ENCODE assay signal across 9 mouse cellular contexts in genomic region chr5:65505786-65506185, GRCm38 (mm10). TPM values are rescaled to one million over a fixed set of nuclear protein-coding genes. Genes with fewer than 3 reads are reported as not detected.
DNase-seq lines count a peak whose midpoint lies in the region; ATAC-seq and TF ChIP-seq lines count a peak whose summit lies in the region.
"Had no signal": no experiment of that assay in that cellular context is flagged by ENCODE, and none has a peak within 500 bp of the region (broad histone marks: within the 10 kb centered on the region; RNA-seq: fewer than 3 reads in every experiment).

No protein-coding gene starts in this region.

- WGBS in heart, embryonic 12.5 days, result 12% methylated on average over 8 of the region's 8 CpGs
- WGBS in heart, adult 2 months, result 13% methylated on average over 8 of the region's 8 CpGs
- 11% methylated on average over 8 of the region's 8 CpGs for WGBS in heart, postnatal 0 days
- WGBS in liver, embryonic 11.5 days, result 13% methylated on average over 8 of the region's 8 CpGs

- H3K27ac ChIP-seq in heart, embryonic 12.5 days (ENCODE audit: poor library complexity, severe bottlenecking), result no peak overlapping the region
- H3K27ac ChIP-seq in heart, adult 2 months, result no peak overlapping the region
- no peak overlapping the region for H3K27ac ChIP-seq in heart, postnatal 0 days (ENCODE audit: low read depth)
- no peak overlapping the region for H3K27ac ChIP-seq in liver, embryonic 11.5 days (ENCODE audit: low read depth, low read length)

- TF ChIP-seq EP300 in heart, adult 2 months (IDR thresholded peaks at IDR 0.05; ENCODE audit: insufficient read depth, low read depth, low read length), result no peak
- no peak for TF ChIP-seq EP300 in heart, postnatal 0 days (IDR thresholded peaks at IDR 0.05; ENCODE audit: low read depth)

- H3K4me3 ChIP-seq in heart, embryonic 12.5 days, result no peak overlapping the region
- H3K4me3 ChIP-seq in heart, adult 2 months, result no peak overlapping the region
- H3K4me3 ChIP-seq in heart, postnatal 0 days (ENCODE audit: low read depth, low read length), result no peak overlapping the region
- H3K4me3 ChIP-seq in liver, embryonic 11.5 days (ENCODE audit: low read depth, low read length), result no peak overlapping the region

- intact Hi-C loops in heart, adult 2 months (cut with DNase I), result no loop called here

- no peak for DNase-seq in heart, adult 2 months
- DNase-seq in adrenal gland, postnatal 36 days, result peak; percentile 62 to 70
- no peak for DNase-seq in heart, postnatal 0 days (ENCODE audit: low spot score)
- DNase-seq in liver, embryonic 11.5 days (ENCODE audit: low spot score), result no peak
- peak; percentile 27 for DNase-seq in retina, postnatal 1 day
- no peak for DNase-seq in gastrocnemius, postnatal 25 days
- no peak for DNase-seq in cerebellum, adult 18-20 months

- no peaks in the 10 kb centered on the region for H3K36me3 ChIP-seq in heart, embryonic 12.5 days
- no peaks in the 10 kb centered on the region for H3K36me3 ChIP-seq in heart, adult 2 months (ENCODE audit: control insufficient read depth, insufficient read depth, low read length)
- H3K36me3 ChIP-seq in heart, postnatal 0 days (replicated peaks; ENCODE audit: control insufficient read depth, insufficient read depth, low read length), result no peaks in the 10 kb centered on the region
- H3K36me3 ChIP-seq in liver, embryonic 11.5 days (ENCODE audit: control insufficient read depth, insufficient read depth, low read length), result no peaks in the 10 kb centered on the region

- H3K9ac ChIP-seq in heart, embryonic 12.5 days, result no peak overlapping the region
- no peak overlapping the region for H3K9ac ChIP-seq in heart, adult 2 months (ENCODE audit: low read depth, low read length)
- H3K9ac ChIP-seq in heart, postnatal 0 days (replicated peaks; ENCODE audit: low read depth, low read length), result no peak overlapping the region
- no peak overlapping the region for H3K9ac ChIP-seq in liver, embryonic 11.5 days (ENCODE audit: low read depth, low read length)

- no peak for TF ChIP-seq POLR2A in heart, adult 2 months (IDR thresholded peaks at IDR 0.05; ENCODE audit: insufficient read depth, low read depth, low read length)

- no peak for TF ChIP-seq CTCF in heart, adult 2 months (IDR thresholded peaks at IDR 0.05)
- TF ChIP-seq CTCF in heart, postnatal 0 days (IDR thresholded peaks at IDR 0.05; ENCODE audit: low read depth), result no peak

- H3K79me2 ChIP-seq in heart, adult 2 months (replicated peaks; ENCODE audit: control insufficient read depth, insufficient read depth, low read length), result no peaks in the 10 kb centered on the region

- ATAC-seq in heart, embryonic 12.5 days (ENCODE audit: insufficient number of reproducible peaks, low FRiP score), result no peak
- ATAC-seq in heart, postnatal 0 days (ENCODE audit: insufficient read depth, low read depth), result no peak
- peak; percentile 60; the same call in 1 of the 2 replicates for ATAC-seq in liver, embryonic 11.5 days (replicated peaks; ENCODE audit: low FRiP score)

- no peaks in the 10 kb centered on the region for H3K27me3 ChIP-seq in heart, embryonic 12.5 days (replicated peaks)
- H3K27me3 ChIP-seq in heart, adult 2 months (ENCODE audit: control insufficient read depth, insufficient read depth, low read length), result no peaks in the 10 kb centered on the region
- no peaks in the 10 kb centered on the region for H3K27me3 ChIP-seq in heart, postnatal 0 days (ENCODE audit: control insufficient read depth, insufficient read depth, low read length)
- H3K27me3 ChIP-seq in liver, embryonic 11.5 days (replicated peaks; ENCODE audit: control insufficient read depth, insufficient read depth, low read length), result no peaks in the 10 kb centered on the region

- no peaks in the 10 kb centered on the region for H3K9me3 ChIP-seq in heart, embryonic 12.5 days (replicated peaks)
- H3K9me3 ChIP-seq in heart, postnatal 0 days (replicated peaks; ENCODE audit: control insufficient read depth, low read length), result no peaks in the 10 kb centered on the region
- no peaks in the 10 kb centered on the region for H3K9me3 ChIP-seq in liver, embryonic 11.5 days (ENCODE audit: control insufficient read depth, low read length)

- H3K4me2 ChIP-seq in heart, embryonic 12.5 days, result peak overlapping the region; percentile 55
- H3K4me2 ChIP-seq in heart, postnatal 0 days (ENCODE audit: low read depth, low read length), result peak overlapping the region; percentile 41
- H3K4me2 ChIP-seq in liver, embryonic 11.5 days, result peak overlapping the region; percentile 16

- H3K4me1 ChIP-seq in heart, embryonic 12.5 days (replicated peaks), result no peaks in the 10 kb centered on the region
- no peaks in the 10 kb centered on the region for H3K4me1 ChIP-seq in heart, adult 2 months (ENCODE audit: control insufficient read depth, insufficient read depth, low read length)
- H3K4me1 ChIP-seq in heart, postnatal 0 days (ENCODE audit: control insufficient read depth, insufficient read depth), result no peaks in the 10 kb centered on the region
- H3K4me1 ChIP-seq in liver, embryonic 11.5 days (replicated peaks; ENCODE audit: control insufficient read depth, insufficient read depth, low read length), result no peaks in the 10 kb centered on the region

RNA-seq across cellular contexts. Expression of gene Gm43552, which starts 13.2 kb away (rescaled TPM):
- not detected in 2 replicates for polyA plus RNA-seq in heart, embryonic 12.5 days (2016; fragmentation: Nextera tagmentation; extraction: Ambion mirVana)
- not detected for total RNA-seq in heart, adult 2 months (2021)
- polyA plus RNA-seq in heart, adult 2 months (2012; rRNA removed), result not detected in 2 replicates
- 1 to 10 TPM in 1 of 2 experiments, not detected in 1; 6.0 TPM for total RNA-seq in adrenal gland, postnatal 36 days (2021)
- total RNA-seq in heart, postnatal 0 days (2014; rRNA removed; ENCODE audit: low replicate concordance), result not detected in 2 replicates
- not detected in 2 replicates for polyA plus RNA-seq in heart, postnatal 0 days (2015; fragmentation: Nextera tagmentation; extraction: Ambion mirVana)
- not detected in 2 replicates for polyA plus RNA-seq in liver, embryonic 11.5 days (2014; fragmentation: Nextera tagmentation; extraction: Ambion mirVana)
- total RNA-seq in gastrocnemius, postnatal 25 days (2021), result 1 to 10 TPM in 1 of 2 experiments, not detected in 1; 2.6 TPM
- total RNA-seq: liver, adult 2 months had no signal

RNA-seq across cellular contexts. Expression of gene Smim14, which starts 31.2 kb away (rescaled TPM):
- 124 and 138 TPM in 2 replicates for polyA plus RNA-seq in heart, embryonic 12.5 days (2016; fragmentation: Nextera tagmentation; extraction: Ambion mirVana)
- 10 to 100 TPM; 97.1 to 97.3 TPM for total RNA-seq in heart, adult 2 months (2021)
- 94.2 and 133 TPM in 2 replicates for polyA plus RNA-seq in heart, adult 2 months (2012; rRNA removed)
- 100 to 1,000 TPM; 155 to 187 TPM for total RNA-seq in adrenal gland, postnatal 36 days (2021)
- total RNA-seq in heart, postnatal 0 days (2014; rRNA removed; ENCODE audit: low replicate concordance), result 122 and 156 TPM in 2 replicates
- polyA plus RNA-seq in heart, postnatal 0 days (2015; fragmentation: Nextera tagmentation; extraction: Ambion mirVana), result 190 and 200 TPM in 2 replicates
- 56.5 and 68.9 TPM in 2 replicates for polyA plus RNA-seq in liver, embryonic 11.5 days (2014; fragmentation: Nextera tagmentation; extraction: Ambion mirVana)
- 10 to 100 TPM; 33.5 to 34.6 TPM for total RNA-seq in gastrocnemius, postnatal 25 days (2021)

RNA-seq across cellular contexts. Expression of gene Ube2k, which starts 31.2 kb away (rescaled TPM):
- polyA plus RNA-seq in heart, embryonic 12.5 days (2016; fragmentation: Nextera tagmentation; extraction: Ambion mirVana), result 142 and 152 TPM in 2 replicates
- total RNA-seq in heart, adult 2 months (2021), result 10 to 100 TPM; 57.3 to 70.3 TPM
- 21.4 and 34.5 TPM in 2 replicates for polyA plus RNA-seq in heart, adult 2 months (2012; rRNA removed)
- 10 to 100 TPM; 87.3 to 96.5 TPM for total RNA-seq in adrenal gland, postnatal 36 days (2021)
- total RNA-seq in heart, postnatal 0 days (2014; rRNA removed; ENCODE audit: low replicate concordance), result 19.5 and 21.2 TPM in 2 replicates
- polyA plus RNA-seq in heart, postnatal 0 days (2015; fragmentation: Nextera tagmentation; extraction: Ambion mirVana), result 125 and 132 TPM in 2 replicates
- polyA plus RNA-seq in liver, embryonic 11.5 days (2014; fragmentation: Nextera tagmentation; extraction: Ambion mirVana), result 126 and 131 TPM in 2 replicates
- total RNA-seq in gastrocnemius, postnatal 25 days (2021), result 10 to 100 TPM; 59.0 to 60.3 TPM

Comparison
In these comparisons a context has a peak if more than half of its experiments do, and no peak if none do; other contexts are left out.
1. DNase-seq: peak in adrenal gland, postnatal 36 days (2 of 2) and retina, postnatal 1 day (single experiment); none in heart, adult 2 months (0 of 2), heart, postnatal 0 days (single experiment), liver, embryonic 11.5 days (single experiment), gastrocnemius, postnatal 25 days (single experiment) and cerebellum, adult 18-20 months (0 of 2).
2. Peak in every context shown above with its lines, with median percentiles within 50 percentile points of each other: H3K4me2 ChIP-seq.